Mouse (Mus musculus) cerebellum, adult 2 months (tissue): ENCODE data around the gene Sar1b.

Source experiments
- CTCF ChIP-seq: fragments of 200-500 bp; IDR thresholded peaks from 2 replicates; pipeline ENCODE4 v1.5.1; 2011; ENCODE audit warnings: low read depth, mild to moderate bottlenecking, control low read depth, low read length, moderate library complexity, borderline replicate concordance; ENCODE audit not compliant: insufficient read depth
- POLR2A ChIP-seq: fragments of 200-500 bp; IDR thresholded peaks from 2 replicates; pipeline ENCODE4 v1.6.1; 2011; ENCODE audit warnings: low read length, control low read depth, borderline replicate concordance; ENCODE audit not compliant: insufficient read depth

- TF ChIP-seq POLR2A (no peak), CTCF (no peak)
These were observed 24.7 kb upstream of the Sar1b start for GRCm38 (mm10) chr11:51738651-51739403.
